Mouse (Mus musculus): ENCODE data around the gene Spocd1.
A peak's percentile ranks its signal among the peaks of the same experiment; 100 is the strongest.

Gene Spocd1

DNA sequence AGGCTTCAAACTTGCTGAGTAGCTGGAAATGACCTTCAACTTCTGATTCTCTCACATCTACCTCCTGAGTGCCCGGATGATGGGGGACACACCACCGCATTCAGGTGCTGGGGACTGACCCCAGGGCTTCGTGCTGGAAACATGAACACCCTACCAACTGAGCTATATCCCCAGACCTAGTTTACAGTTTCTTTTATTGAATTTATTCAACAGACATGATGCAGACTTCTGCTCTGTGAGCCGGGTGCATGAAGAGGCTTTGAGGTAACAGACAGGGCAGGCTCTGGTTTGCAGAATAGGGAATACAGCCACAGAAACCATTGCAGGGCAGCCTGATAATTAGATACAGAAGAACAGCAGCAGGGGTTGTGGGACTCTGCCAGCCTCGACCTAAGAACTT is 10.6 kb upstream of the Spocd1 start:
- DNase-seq (ENCODE audit: low spot score in 2 of 2): no peak

DNA sequence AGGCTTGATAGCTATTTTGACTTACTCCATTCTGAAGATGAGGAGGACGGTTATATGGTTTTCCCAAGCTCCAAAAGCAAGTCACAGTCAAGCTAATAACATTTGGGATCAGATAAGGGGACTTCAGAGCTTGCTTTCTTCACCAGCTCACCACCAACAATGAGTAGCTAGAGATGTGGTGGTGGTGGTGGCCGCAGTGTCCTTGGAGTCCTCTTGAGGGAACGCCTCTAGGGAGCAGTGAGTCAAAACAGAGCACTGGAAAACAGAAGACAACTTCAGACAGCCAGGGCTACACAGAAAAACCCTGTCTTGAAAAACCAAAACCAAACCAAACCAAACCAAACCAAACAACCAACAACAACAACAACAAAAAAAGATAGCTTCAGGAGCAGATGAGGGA is 10.1 kb upstream of the Spocd1 start:
- DNase-seq (ENCODE audit: low spot score in 2 of 2): no peak

DNA sequence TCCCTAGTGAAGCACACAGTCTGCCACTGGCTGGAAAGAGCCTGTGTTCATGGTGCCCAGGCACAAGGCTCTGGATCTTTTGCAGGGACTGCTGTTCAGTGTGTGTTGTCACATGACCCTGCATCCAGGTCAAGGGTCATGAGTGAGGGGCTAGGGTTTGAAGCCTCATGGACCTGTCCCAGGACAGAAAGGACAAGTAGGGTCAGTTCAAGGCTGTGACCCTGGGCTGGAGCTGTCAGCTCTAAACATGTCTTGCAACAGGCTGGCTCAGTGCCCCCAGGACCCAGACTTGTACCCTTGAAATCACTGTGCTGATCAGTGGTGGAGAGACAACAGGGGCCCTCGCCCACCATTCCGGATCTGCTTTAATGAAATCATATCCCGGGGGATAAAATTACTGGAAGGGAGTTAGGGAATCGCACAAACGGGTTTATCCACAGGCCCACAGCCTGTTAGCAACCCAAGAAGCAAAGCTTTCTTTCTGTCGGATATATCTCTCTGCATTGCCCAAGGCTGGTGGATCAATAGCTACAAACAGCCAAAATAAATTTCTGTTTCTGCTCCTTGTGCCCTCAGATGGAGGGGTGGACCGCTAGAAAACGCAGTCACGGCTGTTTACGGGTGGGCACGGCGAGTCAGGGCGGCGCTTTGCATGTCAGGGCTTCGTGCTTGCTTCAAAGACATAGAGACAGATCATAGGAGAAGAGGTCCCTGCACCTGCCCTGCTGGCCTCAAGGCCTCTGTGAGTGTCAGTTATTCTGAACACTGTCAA is 8.3 kb upstream of the Spocd1 start:
- DNase-seq (ENCODE audit: low spot score in 2 of 2): no peak

DNA sequence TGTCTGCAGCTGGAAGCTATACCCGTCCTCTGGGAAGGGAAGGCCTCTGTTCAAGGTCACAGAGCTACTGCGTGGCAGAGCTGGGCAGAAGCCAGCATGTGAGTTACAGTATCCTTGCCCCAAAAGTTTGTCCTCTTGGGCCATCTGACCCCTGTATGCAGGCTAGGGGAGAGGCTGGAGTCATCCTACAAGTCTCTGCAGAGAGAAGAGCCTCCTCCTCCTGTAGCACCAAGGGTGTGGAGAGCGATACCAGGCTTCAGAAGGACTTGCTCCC is 7.8 kb upstream of the Spocd1 start:
- no peak for DNase-seq (ENCODE audit: low spot score in 2 of 2)

DNA sequence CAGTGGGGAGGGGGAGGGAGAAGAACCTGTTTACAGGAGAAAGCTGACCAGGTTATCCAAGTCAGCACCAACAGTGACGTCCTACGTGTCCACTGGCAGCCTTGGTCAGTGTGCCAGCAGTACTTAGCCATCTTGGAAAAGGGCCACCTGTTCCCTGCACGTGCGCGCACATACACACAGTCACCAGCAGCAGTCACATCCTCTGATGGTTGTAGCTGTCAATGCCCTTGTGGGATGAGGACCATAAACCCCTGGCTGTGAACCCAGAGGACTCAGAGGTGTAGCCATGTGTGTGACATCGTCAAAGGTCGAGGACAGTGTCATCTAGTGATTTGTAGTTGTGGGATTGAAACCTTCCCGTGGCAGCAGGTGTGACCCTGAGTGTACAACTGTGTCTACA is 4.9 kb upstream of the Spocd1 start:
- no peak for DNase-seq (ENCODE audit: low spot score in 2 of 2)

DNA sequence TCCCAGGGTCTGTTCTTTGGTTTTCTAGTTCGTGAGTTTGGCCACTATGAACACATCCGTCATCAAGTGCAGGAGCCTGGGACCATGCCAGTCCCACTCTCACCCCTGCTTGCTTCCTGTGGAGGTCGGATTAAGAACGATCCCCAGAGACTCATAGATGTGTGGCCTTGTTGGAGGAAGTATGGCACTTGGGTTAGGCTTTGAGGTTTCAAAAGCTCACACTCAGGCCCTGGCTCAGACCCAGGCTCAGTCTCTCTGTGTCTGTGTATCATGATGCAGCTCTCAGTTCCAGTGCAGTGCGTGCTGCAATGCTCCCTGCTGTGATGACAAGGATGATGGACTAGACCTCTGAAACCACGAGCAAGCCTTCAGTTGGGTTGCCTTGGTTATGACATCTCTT is 4.4 kb upstream of the Spocd1 start:
- no peak for DNase-seq (ENCODE audit: low spot score in 2 of 2)

DNA sequence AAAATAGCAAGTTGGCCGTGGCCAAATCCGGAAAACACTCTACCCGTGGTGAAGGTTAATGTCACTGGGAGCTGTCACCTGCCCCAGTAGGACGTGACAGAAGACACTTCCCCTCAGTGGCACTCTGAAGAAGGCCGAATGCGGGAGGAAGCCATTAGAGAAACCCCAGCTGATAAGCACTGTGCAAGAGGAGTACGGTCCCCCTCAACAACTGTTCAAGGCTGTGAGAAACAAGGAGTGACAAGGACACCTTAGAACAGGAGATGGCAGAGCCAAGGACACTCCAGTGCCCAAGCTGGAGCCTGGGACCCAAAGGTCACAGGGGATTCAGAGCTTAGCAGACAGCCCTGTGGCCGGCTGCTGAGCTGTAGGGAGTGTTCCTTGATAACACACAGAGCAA is 2.5 kb upstream of the Spocd1 start:
- DNase-seq (ENCODE audit: low spot score in 2 of 2): no peak

DNA sequence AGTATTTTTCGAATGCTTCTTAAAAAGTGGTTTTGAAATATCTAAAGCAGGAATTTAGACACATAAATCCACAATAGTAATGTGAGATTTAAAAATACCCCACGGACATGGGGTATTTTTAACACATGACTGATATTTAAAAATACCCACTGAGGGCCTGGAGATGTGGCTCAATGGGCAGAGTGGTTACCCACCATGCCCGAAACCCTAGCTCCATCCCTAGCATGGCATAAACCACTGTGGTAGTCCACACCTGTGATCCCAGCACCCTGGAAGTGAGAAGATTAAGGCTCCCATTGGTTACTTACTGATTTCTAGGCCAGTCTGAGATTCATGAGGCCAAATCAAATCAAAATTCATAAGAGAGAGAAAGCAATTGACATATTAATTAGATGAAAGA is 2.0 kb upstream of the Spocd1 start:
- no peak for DNase-seq (ENCODE audit: low spot score in 2 of 2)

DNA sequence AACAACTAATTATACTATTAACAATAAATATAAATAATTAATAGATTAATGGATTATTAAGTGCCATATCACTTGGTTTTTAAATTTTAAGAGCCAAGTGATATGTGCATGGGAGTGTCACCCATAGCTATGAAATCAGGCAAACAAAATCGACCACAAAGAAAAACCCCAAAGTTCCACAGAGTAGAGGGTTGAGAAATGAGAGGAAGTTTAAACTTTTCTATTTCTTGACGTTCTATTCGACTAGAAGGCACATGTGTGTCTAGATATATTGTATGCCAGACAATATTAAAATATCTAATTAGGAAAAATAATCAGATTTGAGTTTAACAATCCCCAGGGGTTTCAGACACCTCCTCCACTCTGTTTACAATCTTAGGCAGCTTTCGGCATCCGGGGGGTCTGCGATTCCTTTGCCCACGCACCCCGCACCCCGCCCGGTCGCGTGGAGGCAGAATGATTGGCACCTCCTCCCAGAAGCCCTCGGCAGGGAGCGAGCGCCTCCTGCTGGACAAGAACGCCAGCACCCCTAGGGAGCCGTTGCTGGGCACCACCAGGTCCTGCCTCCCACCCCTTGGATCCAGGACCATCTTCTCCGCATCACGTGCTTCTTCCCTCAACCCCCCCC is 811 bp upstream of the Spocd1 start:
- peak; percentile 67 to 73 for DNase-seq (ENCODE audit: low spot score in 2 of 2)

DNA sequence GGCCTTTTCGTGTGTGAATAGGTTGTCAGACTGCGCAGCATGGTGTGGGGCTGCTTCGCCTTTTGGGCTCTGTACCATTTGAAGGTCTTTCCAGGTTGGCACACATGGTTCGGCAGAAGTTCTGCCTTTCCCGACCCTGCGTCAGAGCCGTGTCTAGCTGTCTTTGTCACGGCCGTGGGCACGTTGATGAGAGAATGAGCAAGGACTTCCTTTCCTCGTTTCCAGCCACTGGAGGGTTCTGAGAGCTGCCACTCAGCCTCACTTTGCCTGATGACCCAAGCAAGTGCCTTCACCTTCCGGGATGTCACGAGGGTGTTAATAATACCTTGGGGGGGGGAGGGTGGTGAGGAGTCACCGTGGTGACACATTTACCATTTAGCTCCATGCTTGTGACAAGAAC is 4.6 kb downstream of the Spocd1 start:
- no peak for DNase-seq (ENCODE audit: low spot score in 2 of 2)

DNA sequence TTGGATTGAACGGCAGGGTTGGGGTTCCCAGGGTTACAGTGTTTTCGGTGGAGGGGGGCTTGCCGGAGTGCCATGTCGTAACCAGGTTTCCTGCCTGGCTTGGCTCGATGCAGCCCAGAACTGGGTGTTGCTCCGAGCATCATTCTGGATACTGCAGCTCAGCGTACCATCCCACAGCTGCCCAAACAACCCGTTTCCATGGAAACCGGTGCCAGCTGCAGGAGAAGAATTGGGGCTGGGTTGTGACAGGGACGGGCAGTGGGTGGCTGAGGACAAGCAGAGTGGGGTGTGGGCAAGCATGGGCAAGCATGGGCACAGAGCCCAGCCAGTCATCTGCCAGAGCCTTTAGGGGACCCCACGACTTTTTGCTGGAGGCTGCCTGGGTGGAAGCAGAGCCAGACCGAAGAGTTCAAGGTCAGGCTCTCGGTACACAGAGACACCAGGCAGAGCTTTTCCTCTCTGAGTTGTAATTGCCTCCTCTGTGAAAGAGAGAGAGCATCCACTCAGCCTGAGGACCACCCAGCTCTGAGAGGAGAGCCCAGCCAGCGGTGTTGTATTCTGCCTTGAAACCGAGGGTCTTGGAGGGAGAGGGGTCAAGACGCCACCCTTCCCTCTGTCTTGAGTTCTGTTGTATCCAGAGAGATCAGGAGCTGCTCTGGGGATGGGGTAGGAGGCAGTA is 5.3 kb downstream of the Spocd1 start:
- peak; percentile 27 to 56 for DNase-seq (ENCODE audit: low spot score in 2 of 2)

DNA sequence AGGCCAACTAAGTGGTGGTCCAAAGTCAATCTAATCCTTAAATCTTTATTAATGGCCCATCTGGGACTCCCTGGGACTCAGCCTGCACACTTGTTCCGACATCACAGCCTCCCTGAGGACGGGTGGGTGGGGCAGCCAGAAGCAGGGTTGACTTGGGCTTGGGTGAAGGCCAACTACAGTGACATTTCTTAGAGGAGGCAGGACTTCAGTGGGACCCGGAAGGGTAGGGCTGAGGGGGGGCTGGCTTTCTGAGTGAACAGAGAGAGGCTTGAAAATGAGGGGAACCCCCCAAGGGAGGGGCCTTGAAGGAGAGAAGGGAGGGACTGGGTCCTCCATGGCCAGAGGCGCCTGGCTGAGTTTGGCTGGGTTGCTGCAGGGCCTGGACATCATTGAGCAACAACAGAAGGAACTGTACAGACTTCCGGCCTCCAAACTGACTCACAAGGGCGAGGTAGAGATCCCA is 22.3 kb downstream of the Spocd1 start:
- no peak for DNase-seq (ENCODE audit: low spot score in 2 of 2)

DNA sequence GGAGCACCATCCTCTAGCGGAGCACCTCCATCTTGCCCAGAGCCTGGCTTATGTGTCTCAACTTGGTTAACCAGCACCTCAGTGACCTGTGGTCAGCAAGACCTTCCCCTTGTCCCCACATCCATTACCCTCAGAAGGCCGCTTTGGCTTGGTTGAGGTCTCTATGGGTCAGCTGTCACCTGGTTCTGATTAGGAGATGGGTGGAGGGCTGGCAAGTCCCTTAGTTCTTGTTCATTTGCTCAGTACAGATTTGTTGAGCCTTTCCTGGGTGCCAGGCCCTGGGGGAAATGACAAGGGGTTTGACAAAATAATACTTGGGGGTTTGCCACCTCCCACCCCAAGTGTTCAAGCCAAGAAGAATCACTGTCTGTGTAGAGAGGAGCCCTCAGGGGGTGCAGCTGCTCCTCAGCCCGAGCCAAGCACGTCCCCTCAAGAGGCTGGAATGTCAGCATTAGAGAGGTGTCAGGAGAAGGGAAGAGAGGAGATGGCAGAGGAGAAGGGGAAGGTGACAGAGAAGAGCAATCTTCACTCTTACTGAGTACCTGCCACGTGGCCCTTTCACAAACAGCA is 23.3 kb downstream of the Spocd1 start:
- DNase-seq (ENCODE audit: low spot score in 2 of 2): no peak

DNA sequence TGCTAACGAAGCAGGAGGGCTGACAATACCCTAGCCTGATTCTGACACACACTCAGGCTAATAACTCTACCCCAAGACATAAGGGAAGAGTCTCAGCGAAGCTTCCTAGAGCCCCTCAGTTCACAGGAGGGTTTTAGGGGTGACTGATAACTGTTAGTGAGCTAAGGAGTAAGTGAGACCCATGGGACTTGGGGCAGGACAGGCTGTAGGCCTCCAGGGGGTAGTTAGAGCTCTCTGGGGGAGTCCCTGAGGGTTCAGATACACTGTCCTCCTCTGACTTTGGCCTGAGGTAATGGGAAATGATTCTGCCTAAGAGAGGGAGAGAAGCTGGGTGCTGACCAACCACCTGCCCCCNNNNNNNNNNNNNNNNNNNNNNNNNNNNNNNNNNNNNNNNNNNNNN is 25.5 kb downstream of the Spocd1 start:
- DNase-seq (ENCODE audit: low spot score in 2 of 2): no peak

DNA sequence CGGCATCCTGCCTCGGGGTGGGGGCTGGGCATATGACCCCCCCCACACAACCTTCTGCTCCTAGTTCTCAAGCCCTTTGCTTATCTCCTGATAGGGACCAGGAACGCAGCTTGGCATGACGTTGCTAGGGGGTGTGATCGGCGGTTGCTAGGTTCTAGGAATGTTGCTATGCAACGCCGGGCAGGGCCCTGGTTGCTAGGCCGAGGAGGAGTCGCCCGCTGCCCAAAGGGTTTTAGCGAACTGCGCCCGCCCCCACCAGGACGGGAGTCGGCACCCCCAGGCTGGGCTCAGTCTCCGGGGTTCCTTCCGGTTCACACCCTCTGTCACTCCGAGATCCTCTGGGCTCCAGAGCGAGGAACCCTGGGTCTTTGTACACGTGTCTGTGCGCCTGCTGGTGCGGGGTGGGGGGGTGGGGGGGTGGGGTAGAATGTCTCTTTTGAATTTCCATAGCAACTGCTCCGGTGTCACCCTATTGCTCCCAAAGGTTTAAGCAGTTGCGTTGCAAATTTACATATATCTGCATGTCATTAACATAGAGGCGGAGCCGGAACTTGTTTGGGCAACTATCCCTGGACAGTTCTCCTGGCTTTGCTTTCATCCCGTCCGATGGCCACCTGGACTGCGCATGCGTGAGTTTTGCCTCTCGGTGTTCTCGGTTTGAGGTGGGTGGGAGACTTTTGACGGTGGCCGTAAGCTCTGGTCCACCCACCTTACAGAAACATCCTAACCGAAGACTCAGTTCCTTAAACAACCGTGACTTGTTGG is 31.3 kb downstream of the Spocd1 start:
- peak; percentile 68 to 69 for DNase-seq (ENCODE audit: low spot score in 2 of 2)

DNA sequence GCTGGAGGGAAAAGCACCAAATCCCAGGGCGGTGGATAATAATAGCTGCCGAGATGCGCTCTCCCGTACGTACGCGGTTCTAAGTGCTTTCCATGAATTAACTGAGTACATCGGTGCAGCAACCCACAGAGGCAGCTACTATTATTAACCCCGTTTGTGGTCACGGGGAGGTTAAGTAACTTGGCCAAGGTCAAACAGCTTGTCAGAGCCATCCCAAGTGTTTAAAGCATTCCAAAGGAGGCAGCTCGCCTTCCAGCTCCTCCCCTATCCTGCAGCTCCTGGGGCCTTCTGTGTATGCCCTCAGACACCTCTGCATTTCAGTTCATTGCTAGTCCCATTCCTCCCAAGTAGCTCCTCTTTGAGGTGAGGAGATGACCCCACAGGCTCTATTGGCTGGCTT is 36.2 kb downstream of the Spocd1 start:
- no peak for DNase-seq (ENCODE audit: low spot score in 2 of 2)

DNA sequence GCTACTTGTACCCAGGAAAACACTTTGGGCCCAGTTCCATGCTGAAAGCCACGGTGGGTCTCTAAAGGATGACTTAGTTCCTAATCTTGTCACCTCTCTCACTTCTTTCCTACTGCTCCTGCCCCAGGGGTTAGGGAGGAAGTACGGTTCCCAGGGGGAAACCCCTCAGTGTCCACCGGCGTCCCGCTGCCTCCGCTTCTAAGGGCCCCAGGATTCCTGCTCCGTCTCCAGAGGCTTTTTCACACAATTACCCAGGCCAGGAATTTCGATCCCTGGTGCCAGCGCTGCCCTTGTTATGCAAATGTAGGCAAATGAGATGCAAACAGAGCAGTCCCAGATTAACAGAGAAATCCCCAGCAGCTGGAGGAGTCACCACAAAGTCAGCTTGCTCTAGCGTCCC is 37.2 kb downstream of the Spocd1 start:
- no peak for DNase-seq (ENCODE audit: low spot score in 2 of 2)

DNA sequence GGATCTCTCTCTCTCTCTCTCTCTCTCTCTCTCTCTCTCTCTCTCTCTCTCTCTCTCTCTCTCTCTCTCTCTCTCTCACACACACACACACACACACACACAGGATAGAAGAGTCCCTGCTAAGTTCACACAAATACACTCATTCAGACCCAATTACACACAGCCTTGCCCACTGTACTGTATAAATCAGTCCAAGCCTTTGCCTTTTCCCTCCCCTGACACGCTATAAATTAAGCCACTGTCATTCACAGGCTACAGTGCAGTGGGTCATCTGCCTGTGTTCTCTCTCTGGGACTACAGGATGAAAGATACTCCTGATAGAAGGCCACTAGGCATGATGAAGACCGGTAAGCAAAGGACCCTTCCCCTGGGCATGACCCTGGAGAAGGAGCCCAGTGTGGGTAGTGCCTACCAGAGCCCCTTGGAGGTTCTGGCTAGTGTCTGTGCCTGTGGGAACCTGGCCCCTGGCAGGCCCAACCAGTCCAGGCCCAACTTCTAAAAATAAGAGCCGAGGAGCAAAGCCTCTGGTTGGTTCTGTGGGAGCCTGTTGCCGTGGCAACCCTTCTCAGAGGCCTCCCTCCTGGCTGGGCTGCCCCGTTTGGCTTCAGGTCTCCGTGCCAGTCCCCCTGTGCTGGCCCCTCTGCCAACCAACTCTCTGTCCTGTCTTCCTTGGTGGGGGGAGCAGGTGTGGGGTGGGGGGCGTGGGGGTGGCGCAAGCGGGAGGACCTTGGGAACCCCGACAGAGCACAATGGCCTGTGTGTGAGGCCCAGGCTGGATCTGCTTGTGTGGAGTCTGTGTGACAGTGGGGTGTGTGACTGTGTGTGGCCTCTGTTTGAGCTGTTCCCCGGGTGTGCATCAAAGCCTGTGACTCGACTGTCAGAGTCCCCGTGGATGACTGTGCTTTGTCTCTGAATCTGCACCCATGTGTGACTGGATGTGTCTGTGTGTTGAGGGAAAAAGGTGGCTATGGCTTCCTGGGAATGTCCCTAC is 38.3 kb downstream of the Spocd1 start:
- DNase-seq (ENCODE audit: low spot score in 2 of 2): peak in 1 of 2 experiments; percentile 49

DNA sequence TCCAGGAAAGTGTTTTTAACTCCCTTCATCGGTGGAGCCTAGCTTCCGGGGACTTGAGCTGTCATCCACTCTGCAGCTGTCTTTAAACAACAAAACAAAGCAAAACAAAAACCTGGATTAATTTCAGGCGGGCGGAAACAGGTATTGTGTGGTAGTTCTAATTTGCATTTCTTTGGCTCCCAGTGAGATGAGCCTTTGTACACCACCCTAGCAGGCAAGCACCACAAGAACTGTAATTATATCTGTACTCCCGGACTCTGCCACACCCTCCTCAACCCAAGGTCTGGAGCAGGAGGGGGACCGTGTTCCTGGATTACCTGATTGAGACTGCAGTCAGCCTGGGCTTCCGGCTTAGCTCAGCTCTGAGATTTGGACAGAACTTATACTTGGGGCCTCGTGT is 41.1 kb downstream of the Spocd1 start:
- DNase-seq (ENCODE audit: low spot score in 2 of 2): no peak

DNA sequence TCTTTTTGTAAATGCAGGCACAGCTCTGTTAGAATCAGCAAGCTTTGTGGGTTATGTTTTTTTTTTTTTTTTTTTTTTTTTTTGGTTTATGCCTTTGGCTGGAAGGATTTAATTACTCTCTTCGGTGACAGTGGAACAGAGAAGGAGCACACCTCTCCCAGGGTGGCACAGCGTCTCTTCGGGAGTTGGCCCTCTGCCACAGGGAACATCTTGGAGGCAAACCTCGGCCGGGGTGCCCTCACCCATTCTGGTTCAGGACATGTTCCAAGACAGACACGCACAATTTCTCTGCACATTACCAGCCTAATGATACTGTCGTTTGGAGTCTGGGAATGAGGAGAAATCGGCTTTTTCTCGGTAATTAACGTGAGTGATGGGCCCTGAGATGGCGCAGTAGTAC is 41.8 kb downstream of the Spocd1 start:
- no peak for DNase-seq (ENCODE audit: low spot score in 2 of 2)

DNA sequence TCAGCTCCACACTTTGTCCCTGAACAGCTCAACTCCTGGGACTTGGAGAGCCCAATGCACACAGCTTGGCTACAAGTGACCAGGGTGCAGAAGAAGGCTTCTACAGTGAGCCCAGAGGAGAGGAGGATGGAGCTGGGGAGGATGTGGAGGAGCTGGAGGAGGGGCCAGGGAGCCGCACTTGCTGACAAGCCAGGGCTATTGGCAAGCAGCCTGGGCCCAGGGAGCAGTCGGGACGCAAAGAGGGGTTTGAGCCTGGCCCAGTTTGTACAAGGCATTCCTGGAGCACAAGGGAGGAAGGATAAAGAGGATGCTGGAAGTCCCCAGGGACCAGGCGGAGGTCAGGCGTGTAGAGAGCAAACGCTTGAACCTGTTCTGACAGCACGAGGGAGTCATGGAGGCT is 42.9 kb downstream of the Spocd1 start:
- no peak for DNase-seq (ENCODE audit: low spot score in 2 of 2)

Measured in frontal cortex, postnatal 25 days (tissue).